Mouse (Mus musculus) heart, postnatal 0 days (tissue): ENCODE results near the gene Ccdc88c.

Experiments
- CTCF ChIP-seq: IDR thresholded peaks from 2 replicates; pipeline ENCODE4 v1.5.1; 2016; ENCODE audit warnings: antibody characterized with exemption, control low read depth, low read depth
- EP300 ChIP-seq: IDR thresholded peaks from 2 replicates; pipeline ENCODE4 v1.6.1; 2016; ENCODE audit warnings: antibody characterized with exemption, low read depth

GRCm38 (mm10) chr12:100995607-100996377 lies 33.1 kb downstream of the Ccdc88c start:
- TF ChIP-seq CTCF = no peak
- TF ChIP-seq EP300 = no peak
